Mouse (Mus musculus) hindbrain, embryonic 14.5 days (tissue): Measurements from ENCODE around the gene Gdf11. TPM values are rescaled to one million over a fixed set of nuclear protein-coding genes. Genes with fewer than 3 reads are reported as not detected.

Experiments used
- ATAC-seq: fragments of 200-750 bp; cut with Nextera tagmentation; 2 replicates; pipeline ENCODE4 v1.8.0; 2017; ENCODE audit warnings: moderate number of reproducible peaks, mild to moderate bottlenecking, moderate TSS enrichment, moderate library complexity; ENCODE audit not compliant: low FRiP score
- DNase-seq: peaks from one replicate; pipeline ENCODE4 v3.0.0-alpha.2; 2015; ENCODE audit warnings: low spot score
- H3K27ac ChIP-seq: fragments of 300-500 bp; sonication (generic); 2 replicates; pipeline ENCODE4 v1.5.1; 2014; ENCODE audit warnings: mild to moderate bottlenecking, moderate library complexity
- H3K27me3 ChIP-seq: fragments of 300-500 bp; sonication (generic); 2 replicates; pipeline ENCODE4 v1.6.1; 2014; ENCODE audit warnings: mild to moderate bottlenecking, low read length, mixed read lengths; ENCODE audit not compliant: control insufficient read depth, insufficient read depth
- H3K36me3 ChIP-seq: fragments of 300-500 bp; sonication (generic); replicated peaks from 2 replicates; pipeline ENCODE4 v1.6.1; 2014; ENCODE audit not compliant: control insufficient read depth, insufficient read depth
- H3K4me1 ChIP-seq: fragments of 300-500 bp; sonication (generic); replicated peaks from 2 replicates; pipeline ENCODE4 v1.6.1; 2014; ENCODE audit warnings: antibody characterized with exemption, low read length, mixed read lengths; ENCODE audit not compliant: control insufficient read depth, insufficient read depth
- H3K4me2 ChIP-seq: fragments of 300-500 bp; sonication (generic); replicated peaks from 2 replicates; pipeline ENCODE4 v1.6.1; 2014; ENCODE audit warnings: mild to moderate bottlenecking, moderate library complexity
- H3K4me3 ChIP-seq: fragments of 300-500 bp; sonication (generic); replicated peaks from 2 replicates; pipeline ENCODE4 v1.5.1; 2014; ENCODE audit warnings: mild to moderate bottlenecking, low read length
- H3K9ac ChIP-seq: fragments of 300-500 bp; sonication (generic); 2 replicates; pipeline ENCODE4 v1.6.1; 2014
- H3K9me3 ChIP-seq: fragments of 300-500 bp; sonication (generic); 2 replicates; pipeline ENCODE4 v1.6.1; 2016; ENCODE audit warnings: low read length; ENCODE audit not compliant: control insufficient read depth
- WGBS: fragments of 180-500 bp; shearing (Covaris S2); extraction: QIAGEN DNeasy Blood & Tissue Kit; methylation state at CpG from one replicate; pipeline ENCODE4 v1.1.7; 2014; 5-methylcytosine and 5-hydroxymethylcytosine counted together
- polyA plus RNA-seq: library from polyadenylated mRNA; unstranded; fragments of >200 nt; fragmentation: Nextera tagmentation; extraction: Ambion mirVana; gene quantifications from 2 replicates; pipeline ENCODE4 v1.2.1, GENCODE M21; 2014

The Gdf11 gene
- polyA plus RNA-seq, 1 experiment from 2014 or later = 5.9 TPM

DNA sequence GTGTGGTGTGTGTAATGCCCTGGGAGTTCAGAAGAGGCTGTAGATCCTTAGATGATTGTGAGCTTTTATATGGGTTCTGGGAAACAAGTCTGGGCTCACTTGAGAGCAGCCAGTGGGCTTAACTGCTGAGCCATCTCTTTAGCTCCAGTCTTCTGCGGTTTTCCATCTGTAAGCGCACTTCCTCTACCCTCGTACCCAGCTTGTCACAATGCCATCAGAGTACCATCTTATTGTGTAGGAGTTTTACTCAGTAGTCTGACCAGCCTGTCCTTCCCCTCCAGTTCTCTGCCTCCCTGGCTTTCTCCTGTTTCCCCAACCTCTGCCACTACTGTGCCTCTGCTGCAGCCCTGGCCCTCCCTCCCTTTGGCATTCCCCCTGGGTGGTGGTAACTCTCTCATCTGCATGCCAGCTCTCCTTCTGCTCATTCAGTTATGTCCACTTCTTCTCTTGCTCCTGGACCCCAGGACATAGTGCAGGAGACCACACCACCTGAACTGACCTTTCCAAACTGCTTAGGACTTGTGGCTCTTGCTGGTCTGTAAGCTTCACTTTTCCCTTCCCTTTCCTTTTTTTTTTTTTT is 11.0 kb upstream of the Gdf11 start:
- Histone ChIP-seq H3K4me1 (no peaks in the 10 kb centered on the region), H3K36me3 (no peaks in the 10 kb centered on the region), H3K9me3 (no peaks in the 10 kb centered on the region), H3K27ac (no peak overlapping the region), H3K4me2 (no peak overlapping the region), H3K4me3 (no peak overlapping the region), H3K27me3 (no peaks in the 10 kb centered on the region), H3K9ac (no peak overlapping the region)
- ATAC-seq (no peak), DNase-seq (no peak)
- WGBS = 91% methylated on average over 3 of the region's 3 CpGs

DNA sequence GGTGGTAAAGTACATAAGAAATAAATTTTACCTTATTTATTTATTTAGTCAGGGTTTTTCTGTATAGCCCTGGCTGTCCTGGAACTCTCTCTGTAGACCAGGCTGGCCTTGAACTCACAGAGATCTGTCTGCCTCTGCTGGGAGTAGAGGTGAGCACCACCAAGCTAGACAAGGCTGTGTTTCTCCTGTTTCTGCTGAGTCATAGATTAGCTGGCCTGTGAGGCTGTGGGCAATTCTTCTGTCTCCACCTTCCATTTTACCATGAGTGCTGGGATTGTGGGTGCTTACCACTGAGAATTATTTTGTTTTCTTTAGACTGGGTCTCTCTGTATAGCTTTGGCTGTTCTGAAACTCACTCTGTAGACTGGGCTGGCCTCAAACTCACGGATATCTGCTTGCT is 9.9 kb upstream of the Gdf11 start:
- 89% methylated on average over 1 of the region's 1 CpGs for WGBS
- H3K27ac ChIP-seq = no peak overlapping the region
- H3K27me3 ChIP-seq = peaks cover 7% of the 10 kb centered on the region; the same call in 1 of the 2 replicates
- H3K9ac ChIP-seq = no peak overlapping the region
- no peaks in the 10 kb centered on the region for H3K36me3 ChIP-seq
- H3K9me3 ChIP-seq = no peaks in the 10 kb centered on the region
- no peaks in the 10 kb centered on the region for H3K4me1 ChIP-seq
- H3K4me3 ChIP-seq = no peak overlapping the region
- H3K4me2 ChIP-seq = no peak overlapping the region
- DNase-seq (no peak), ATAC-seq (no peak)

DNA sequence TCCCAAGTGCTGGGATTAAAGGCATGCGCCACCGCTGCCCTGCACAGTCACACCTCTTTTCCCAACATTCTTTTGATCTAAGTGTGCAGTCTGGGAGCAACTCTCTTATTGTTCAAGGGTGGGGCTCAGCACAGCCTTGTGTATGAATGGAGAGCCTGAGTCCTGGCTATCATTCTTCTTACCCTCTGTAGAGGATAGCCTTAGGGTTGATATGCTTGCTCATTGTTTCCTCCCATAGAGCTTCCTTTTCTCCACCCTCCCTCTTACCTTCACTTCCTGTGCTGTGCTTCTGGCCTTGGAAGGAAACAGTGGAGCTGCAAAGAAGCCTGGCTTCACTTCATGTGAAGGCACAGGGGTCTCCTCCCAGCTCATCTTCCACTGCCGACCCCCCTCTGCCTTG is 9.2 kb upstream of the Gdf11 start, which contains the start of gene Cd63:
Gene Cd63 (plus strand): TSS at position 292 of the 400 bp plus-strand sequence.
- no peak within 1 kb of the TSS for H3K4me2 ChIP-seq
- 87% methylated on average over 3 of the region's 3 CpGs for WGBS
- H3K4me3 ChIP-seq = no peak within 1 kb of the TSS
- H3K4me1 ChIP-seq = 0 out of 2 replicates have a peak, but pooled peaks cover 2% of the 10 kb centered on the region
- ATAC-seq = no peak
- no peaks in the 10 kb centered on the region for H3K36me3 ChIP-seq
- H3K9ac ChIP-seq = no peak within 1 kb of the TSS
- H3K27ac ChIP-seq = no peak within 1 kb of the TSS
- H3K9me3 ChIP-seq = no peaks in the 10 kb centered on the region
- no peak for DNase-seq
- peaks cover 10% of the 10 kb centered on the region; the same call in 1 of the 2 replicates for H3K27me3 ChIP-seq

DNA sequence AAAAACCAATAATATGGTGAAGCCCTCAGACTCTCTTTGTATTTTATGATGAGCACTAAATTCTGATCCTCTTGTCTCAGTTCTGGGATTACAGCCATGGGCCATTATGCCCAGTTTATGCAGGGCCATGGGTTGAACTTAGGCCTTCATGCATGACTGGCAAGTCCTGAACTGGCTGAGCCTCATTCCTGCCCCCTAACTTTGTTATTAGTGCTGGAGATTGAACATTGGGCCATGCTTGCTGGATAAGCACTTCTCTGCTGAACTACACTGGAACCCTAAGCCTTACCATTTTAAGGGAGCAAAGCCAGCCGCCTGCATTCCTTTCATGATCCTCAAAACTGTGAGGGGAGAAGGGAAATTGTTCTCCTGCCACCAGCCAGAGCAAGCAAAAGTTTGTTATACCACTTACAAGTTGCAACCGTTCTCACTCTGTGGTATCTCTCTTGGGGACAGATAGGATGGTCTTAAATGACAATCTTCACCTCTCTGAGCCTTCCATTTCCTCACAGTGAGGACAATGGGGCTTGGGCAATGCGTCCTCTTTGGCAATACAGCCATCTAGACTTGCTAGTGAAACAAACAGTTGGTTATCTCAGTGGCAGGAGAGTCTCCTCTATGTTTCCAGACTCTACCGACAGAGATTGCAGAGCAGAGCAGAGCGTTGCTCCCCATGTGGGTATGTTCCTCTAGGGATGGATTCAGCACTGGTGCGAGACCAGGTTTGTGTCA is 8.4 kb upstream of the Gdf11 start:
- Histone ChIP-seq H3K4me1 (0 out of 2 replicates have a peak, but pooled peaks cover 2% of the 10 kb centered on the region), H3K9ac (no peak overlapping the region), H3K27me3 (peaks cover 10% of the 10 kb centered on the region; the same call in 1 of the 2 replicates), H3K27ac (no peak overlapping the region), H3K4me2 (no peak overlapping the region), H3K4me3 (no peak overlapping the region), H3K36me3 (no peaks in the 10 kb centered on the region), H3K9me3 (no peaks in the 10 kb centered on the region)
- no peak for DNase-seq
- 85% methylated on average over 6 of the region's 6 CpGs for WGBS
- no peak for ATAC-seq

DNA sequence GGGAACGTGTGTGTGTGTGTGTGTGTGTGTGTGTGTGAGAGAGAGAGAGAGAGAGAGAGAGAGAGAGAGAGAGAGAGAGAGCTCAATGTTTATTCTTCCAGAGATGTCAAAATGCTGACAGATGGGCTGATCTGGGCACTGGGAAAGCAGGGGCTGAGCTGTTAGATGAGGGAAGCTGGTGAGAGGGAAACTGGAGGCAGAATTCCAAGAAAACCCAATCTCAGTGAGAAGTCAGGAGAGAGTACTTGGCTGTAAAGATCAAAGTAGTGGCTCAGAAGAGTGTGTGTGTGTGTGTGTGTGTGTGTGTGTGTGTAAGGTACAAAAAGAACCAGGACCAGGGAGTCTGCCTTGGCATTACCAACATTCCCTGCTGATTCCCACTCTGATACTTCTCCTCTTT is 6.0 kb upstream of the Gdf11 start:
- Histone ChIP-seq H3K27me3 (peaks cover 10% of the 10 kb centered on the region; the same call in 1 of the 2 replicates), H3K4me3 (no peak overlapping the region), H3K9me3 (no peaks in the 10 kb centered on the region), H3K4me2 (no peak overlapping the region), H3K9ac (no peak overlapping the region), H3K4me1 (peaks cover 10% of the 10 kb centered on the region; the same call in 1 of the 2 replicates), H3K36me3 (no peaks in the 10 kb centered on the region), H3K27ac (no peak overlapping the region)
- no peak for ATAC-seq
- no peak for DNase-seq
- 19% methylated on average over 1 of the region's 1 CpGs for WGBS

DNA sequence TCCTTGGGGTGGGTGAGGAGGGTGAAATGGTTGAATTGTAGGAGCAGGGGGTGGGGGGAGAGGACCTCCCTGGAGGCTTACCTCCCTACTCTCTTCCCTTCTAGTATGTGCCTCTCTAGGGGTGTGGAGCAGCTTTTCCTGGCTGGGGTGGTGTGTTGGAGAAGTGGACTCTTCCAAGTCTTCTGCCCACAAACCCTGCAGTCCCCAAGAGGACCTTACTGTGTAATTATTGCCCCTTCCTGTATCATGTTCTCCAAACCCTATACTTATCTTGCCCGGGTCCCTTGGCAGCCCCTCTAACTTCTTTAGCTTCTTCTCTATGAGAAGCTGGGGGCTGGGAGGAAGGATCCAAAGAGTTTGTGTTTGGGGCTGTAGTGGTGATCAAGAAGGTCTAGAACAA is 5.3 kb upstream of the Gdf11 start:
- H3K4me2 ChIP-seq = peak overlapping the region; percentile 32
- WGBS = 54% methylated on average over 1 of the region's 1 CpGs
- ATAC-seq (no peak), DNase-seq (no peak)
- H3K4me3 ChIP-seq = no peak overlapping the region
- no peak overlapping the region for H3K9ac ChIP-seq
- peaks cover 12% of the 10 kb centered on the region; the same call in 1 of the 2 replicates for H3K4me1 ChIP-seq
- H3K9me3 ChIP-seq = no peaks in the 10 kb centered on the region
- no peaks in the 10 kb centered on the region for H3K36me3 ChIP-seq
- peaks cover 10% of the 10 kb centered on the region; the same call in 1 of the 2 replicates for H3K27me3 ChIP-seq
- H3K27ac ChIP-seq = no peak overlapping the region

DNA sequence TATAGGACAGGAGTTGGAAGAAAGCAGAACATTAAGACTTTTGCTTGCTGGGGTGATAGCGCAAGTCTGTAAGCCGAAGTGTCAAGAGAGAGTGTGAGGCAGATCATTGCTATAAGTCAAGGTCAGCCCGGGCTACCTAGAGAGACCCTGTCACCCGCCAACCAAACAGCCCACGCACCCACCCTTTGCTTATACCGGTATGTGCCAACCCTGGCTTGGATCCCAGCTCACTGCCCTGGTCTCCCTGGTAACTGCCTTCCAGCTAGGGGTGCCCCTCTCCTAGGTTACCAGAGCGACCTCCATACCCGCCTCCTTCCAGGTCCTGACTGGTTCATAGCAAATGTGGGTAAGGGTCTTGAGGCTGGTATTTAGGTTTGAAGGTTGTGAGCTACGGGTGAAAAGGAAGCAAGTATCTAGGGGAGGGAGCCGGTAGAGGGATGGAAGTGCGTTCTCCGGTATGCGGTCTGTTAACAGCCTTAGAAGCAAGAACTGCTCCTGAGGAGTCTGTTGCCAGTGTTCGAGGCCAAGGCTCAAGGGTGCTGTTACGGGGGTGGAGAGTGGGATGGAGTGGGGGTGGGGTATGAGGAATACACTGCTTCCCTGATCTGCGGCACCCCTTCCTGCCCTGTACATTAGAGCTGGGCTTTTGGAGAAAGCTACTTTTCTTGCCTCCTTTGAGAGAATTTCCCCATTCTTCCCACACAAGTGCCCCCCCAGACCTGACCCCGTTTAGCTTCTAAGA is 4.6 kb upstream of the Gdf11 start:
- Histone ChIP-seq H3K9ac (no peak overlapping the region), H3K4me3 (no peak overlapping the region), H3K4me1 (peaks cover 12% of the 10 kb centered on the region; the same call in 1 of the 2 replicates), H3K4me2 (peak overlapping the region; percentile 32), H3K27me3 (peaks cover 10% of the 10 kb centered on the region; the same call in 1 of the 2 replicates), H3K9me3 (no peaks in the 10 kb centered on the region), H3K36me3 (no peaks in the 10 kb centered on the region), H3K27ac (no peak overlapping the region)
- ATAC-seq (peak; percentile 41; the same call in 1 of the 2 replicates), DNase-seq (peak; percentile 68)
- WGBS = 2% methylated on average over 17 of the region's 17 CpGs

DNA sequence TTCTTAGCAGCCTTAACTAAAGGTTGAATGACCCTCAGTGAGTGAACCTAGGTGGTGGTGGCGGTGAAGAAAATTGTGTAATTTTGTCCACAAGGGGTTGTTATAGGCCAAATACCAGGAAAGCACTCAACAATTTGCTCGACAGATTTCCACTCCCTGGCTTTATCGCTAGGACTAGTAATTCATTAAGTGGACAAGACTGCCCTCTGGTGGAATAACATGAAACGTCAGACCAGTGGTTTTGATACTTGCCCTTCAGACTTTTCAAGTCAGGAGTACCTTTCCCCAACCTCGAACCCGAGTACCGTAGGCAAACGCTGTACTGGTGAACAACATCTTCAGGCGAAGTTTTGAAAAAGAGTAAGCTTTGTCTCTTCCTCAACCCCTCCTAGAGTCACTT is 3.9 kb upstream of the Gdf11 start:
- Histone ChIP-seq H3K27me3 (peaks cover 10% of the 10 kb centered on the region; the same call in 1 of the 2 replicates), H3K4me3 (no peak overlapping the region), H3K36me3 (no peaks in the 10 kb centered on the region), H3K9ac (no peak overlapping the region), H3K4me1 (peaks cover 16% of the 10 kb centered on the region), H3K9me3 (no peaks in the 10 kb centered on the region), H3K4me2 (peak overlapping the region; percentile 32), H3K27ac (no peak overlapping the region)
- DNase-seq (peak; percentile 98), ATAC-seq (no peak)
- WGBS = under 1% methylated on average over 9 of the region's 9 CpGs

DNA sequence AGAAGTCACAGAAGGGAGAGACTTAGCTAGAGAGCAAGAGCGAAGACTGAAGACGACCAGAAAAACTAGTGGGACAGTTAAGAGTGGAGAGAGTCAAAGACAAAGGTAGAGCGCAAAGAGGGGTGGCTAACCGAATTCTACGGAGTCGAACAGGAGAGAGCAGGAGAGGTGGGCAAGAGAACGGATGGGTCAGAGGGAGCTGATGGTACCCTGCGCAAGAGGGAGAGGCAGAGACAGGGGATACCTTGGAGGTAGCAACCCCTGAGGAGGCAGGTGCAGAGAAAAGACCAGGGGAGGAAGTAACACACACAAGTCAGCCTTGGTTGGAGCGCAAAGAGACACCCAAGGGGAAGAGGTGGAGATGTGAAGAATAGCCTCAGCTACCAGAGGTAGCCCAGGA is 728 bp upstream of the Gdf11 start:
- H3K4me3 ChIP-seq = peak overlapping the region; percentile 55
- H3K9ac ChIP-seq = peak overlapping the region; percentile 81
- no peaks in the 10 kb centered on the region for H3K9me3 ChIP-seq
- H3K27ac ChIP-seq = peak overlapping the region; percentile 95
- peaks cover 32% of the 10 kb centered on the region for H3K4me1 ChIP-seq
- ATAC-seq (peak; percentile 19), DNase-seq (no peak)
- peaks cover 10% of the 10 kb centered on the region; the same call in 1 of the 2 replicates for H3K27me3 ChIP-seq
- 0 out of 2 replicates have a peak, but pooled peaks cover 9% of the 10 kb centered on the region for H3K36me3 ChIP-seq
- peak overlapping the region; percentile 93 for H3K4me2 ChIP-seq
- WGBS = 2% methylated on average over 9 of the region's 9 CpGs
